Mouse (Mus musculus) liver, embryonic 13.5 days (tissue): ENCODE data around the gene Foxp1. TPM values are rescaled to one million over a fixed set of nuclear protein-coding genes. Genes with fewer than 3 reads are reported as not detected.

ENCODE experiments used
- ATAC-seq: fragments of 200-750 bp; cut with Nextera tagmentation; 2 replicates; pipeline ENCODE4 v1.8.0; 2017; ENCODE audit warnings: low read depth, mild to moderate bottlenecking, moderate number of reproducible peaks, moderate library complexity
- DNase-seq: peaks from one replicate; pipeline ENCODE4 v3.0.0; 2022
- H3K27ac ChIP-seq: fragments of 300-500 bp; sonication (generic); 2 replicates; pipeline ENCODE4 v1.5.1; 2015; ENCODE audit warnings: moderate library complexity, mild to moderate bottlenecking, inconsistent platforms
- H3K27me3 ChIP-seq: fragments of 300-500 bp; sonication (generic); 2 replicates; pipeline ENCODE4 v1.6.1; 2015; ENCODE audit warnings: mild to moderate bottlenecking, inconsistent platforms
- H3K36me3 ChIP-seq: fragments of 300-500 bp; sonication (generic); 2 replicates; pipeline ENCODE4 v1.6.1; 2015; ENCODE audit warnings: mild to moderate bottlenecking, inconsistent platforms
- H3K4me1 ChIP-seq: fragments of 300-500 bp; sonication (generic); replicated peaks from 2 replicates; pipeline ENCODE4 v1.6.1; 2015; ENCODE audit warnings: inconsistent platforms
- H3K4me2 ChIP-seq: fragments of 300-500 bp; sonication (generic); 2 replicates; pipeline ENCODE4 v1.6.1; 2015; ENCODE audit warnings: inconsistent platforms, mild to moderate bottlenecking, moderate library complexity
- H3K4me3 ChIP-seq: fragments of 300-500 bp; sonication (generic); replicated peaks from 2 replicates; pipeline ENCODE4 v1.5.1; 2015; ENCODE audit warnings: mild to moderate bottlenecking, inconsistent platforms
- H3K9ac ChIP-seq: fragments of 300-500 bp; sonication (generic); 2 replicates; pipeline ENCODE4 v1.6.1; 2015; ENCODE audit warnings: mild to moderate bottlenecking, inconsistent platforms
- H3K9me3 ChIP-seq: fragments of 300-500 bp; sonication (generic); replicated peaks from 2 replicates; pipeline ENCODE4 v1.6.1; 2016; ENCODE audit warnings: inconsistent platforms
- WGBS: fragments of 180-500 bp; shearing (Covaris S2); methylation state at CpG from one replicate; pipeline ENCODE4 v1.1.7; 2015; ENCODE audit not compliant: insufficient replicate concordance; 5-methylcytosine and 5-hydroxymethylcytosine counted together
- polyA plus RNA-seq: library from polyadenylated mRNA; unstranded; fragments of >200 nt; fragmentation: Nextera tagmentation; extraction: Ambion mirVana; gene quantifications from 2 replicates; pipeline ENCODE4 v1.2.1, GENCODE M21; 2015

The Foxp1 gene
- polyA plus RNA-seq, 1 experiment from 2014 or later, result 14.2 TPM

DNA sequence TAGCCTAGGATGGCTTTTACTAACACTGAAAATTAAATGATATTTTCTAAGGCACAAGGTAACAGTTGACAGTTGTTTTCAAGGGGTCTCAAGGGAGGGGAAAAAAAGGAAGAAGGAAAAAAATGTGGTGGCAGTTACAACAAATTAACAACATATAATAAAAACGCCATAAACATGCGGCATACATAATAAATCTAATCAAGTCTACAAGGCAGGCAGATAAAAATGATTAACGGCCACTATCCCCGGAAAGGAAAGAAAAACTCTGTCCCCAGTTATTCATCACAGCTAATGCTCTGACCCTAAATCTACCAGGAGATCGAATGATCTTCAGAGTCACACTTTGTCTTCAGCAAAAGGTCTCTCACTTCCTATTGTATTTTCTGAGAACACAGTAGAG, 186.3 kb downstream of the Foxp1 start:
- Histone ChIP-seq H3K4me3 (no peak overlapping the region), H3K9ac (no peak overlapping the region), H3K27ac (no peak overlapping the region), H3K36me3 (no peaks in the 10 kb centered on the region), H3K4me1 (peaks cover 17% of the 10 kb centered on the region), H3K9me3 (no peaks in the 10 kb centered on the region), H3K4me2 (no peak overlapping the region), H3K27me3 (no peaks in the 10 kb centered on the region)
- WGBS, result 59% methylated on average over 5 of the region's 5 CpGs
- ATAC-seq (no peak), DNase-seq (no peak)

DNA sequence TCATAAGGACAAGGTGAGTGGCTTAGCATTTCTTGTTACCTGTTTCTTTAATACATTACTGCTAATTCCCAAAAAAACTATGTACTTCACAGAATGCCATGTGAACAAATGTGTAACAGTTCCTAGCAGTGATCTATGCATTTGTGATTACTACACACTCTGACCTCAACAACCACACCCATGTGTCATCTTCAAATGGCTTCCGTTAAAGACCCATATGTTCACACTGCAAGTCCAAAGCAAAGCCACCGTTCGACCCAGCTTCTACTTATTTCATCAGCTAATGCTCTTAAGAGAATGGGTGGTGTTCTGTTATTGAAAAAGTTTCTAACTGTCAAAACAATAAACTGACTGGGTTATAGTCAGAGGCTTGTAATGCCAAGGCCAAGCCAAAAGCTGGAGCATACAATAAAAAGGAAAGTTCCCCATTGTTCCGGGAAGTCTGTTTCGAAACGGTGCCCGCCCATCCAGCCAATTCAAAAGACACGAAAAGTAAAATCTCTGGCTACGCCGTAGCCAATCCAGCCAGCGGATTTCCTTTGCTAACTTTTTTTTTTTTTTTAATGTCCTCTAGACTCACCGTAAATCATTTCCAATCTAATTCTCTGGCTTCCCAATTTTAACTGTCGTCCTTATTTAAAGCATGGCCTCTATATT, 187.2 kb downstream of the Foxp1 start:
- 71% methylated on average over 13 of the region's 13 CpGs for WGBS
- H3K27ac ChIP-seq, result no peak overlapping the region

GRCm38 (mm10) chr6:99334255-99334654, 188.3 kb downstream of the Foxp1 start:
- peaks cover 13% of the 10 kb centered on the region for H3K4me1 ChIP-seq
- H3K27me3 ChIP-seq, result no peaks in the 10 kb centered on the region
- no peak overlapping the region for H3K9ac ChIP-seq
- no peak overlapping the region for H3K4me3 ChIP-seq
- H3K4me2 ChIP-seq, result no peak overlapping the region
- H3K27ac ChIP-seq, result no peak overlapping the region
- no peak for DNase-seq
- ATAC-seq, result no peak
- WGBS, result 73% methylated on average over 3 of the region's 3 CpGs
- H3K36me3 ChIP-seq, result no peaks in the 10 kb centered on the region
- no peaks in the 10 kb centered on the region for H3K9me3 ChIP-seq

More for the DNA sequence above, 187.2 kb downstream of the Foxp1 start:
- no peak overlapping the region for H3K4me2 ChIP-seq
- no peak for ATAC-seq
- H3K36me3 ChIP-seq, result no peaks in the 10 kb centered on the region
- DNase-seq, result no peak
- H3K4me3 ChIP-seq, result no peak overlapping the region
- H3K9ac ChIP-seq, result no peak overlapping the region
- peaks cover 17% of the 10 kb centered on the region for H3K4me1 ChIP-seq
- H3K27me3 ChIP-seq, result no peaks in the 10 kb centered on the region
- no peaks in the 10 kb centered on the region for H3K9me3 ChIP-seq

- H3K4me3 ChIP-seq, result no peak overlapping the region
- H3K27ac ChIP-seq, result no peak overlapping the region
- ATAC-seq (no peak), DNase-seq (no peak)
- no peaks in the 10 kb centered on the region for H3K9me3 ChIP-seq
- peaks cover 6% of the 10 kb centered on the region for H3K4me1 ChIP-seq
- no peaks in the 10 kb centered on the region for H3K36me3 ChIP-seq
- 76% methylated on average over 5 of the region's 5 CpGs for WGBS
- H3K9ac ChIP-seq, result no peak overlapping the region
- no peak overlapping the region for H3K4me2 ChIP-seq
- no peaks in the 10 kb centered on the region for H3K27me3 ChIP-seq
Measured at GRCm38 (mm10) chr6:99333127-99333526, 189.4 kb downstream of the Foxp1 start.

DNA sequence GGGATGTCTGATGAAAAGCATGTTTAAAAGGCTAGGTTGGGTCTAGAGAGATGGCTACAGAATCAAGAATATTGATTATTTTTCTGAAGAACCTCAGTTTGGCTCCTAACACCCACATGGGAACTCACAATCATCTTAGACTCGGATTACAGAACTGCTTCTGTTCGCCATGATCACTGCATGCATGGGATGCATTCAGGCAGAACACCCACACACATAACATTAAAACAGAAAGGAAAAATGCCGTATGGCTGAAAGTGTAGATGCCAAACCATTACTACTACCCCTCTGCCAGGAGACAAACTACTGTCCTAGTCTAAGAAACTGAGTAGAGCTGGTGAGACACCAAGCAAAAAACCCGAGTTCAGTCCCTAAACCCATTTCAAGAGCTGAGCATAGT, 192.4 kb downstream of the Foxp1 start:
- no peak overlapping the region for H3K27ac ChIP-seq
- ATAC-seq (no peak), DNase-seq (no peak)
- H3K4me2 ChIP-seq, result no peak overlapping the region
- no peaks in the 10 kb centered on the region for H3K9me3 ChIP-seq
- H3K36me3 ChIP-seq, result no peaks in the 10 kb centered on the region
- WGBS, result 68% methylated on average over 4 of the region's 4 CpGs
- no peak overlapping the region for H3K9ac ChIP-seq
- H3K4me3 ChIP-seq, result no peak overlapping the region
- no peaks in the 10 kb centered on the region; the same call in none of the 2 replicates for H3K4me1 ChIP-seq
- no peaks in the 10 kb centered on the region for H3K27me3 ChIP-seq

GRCm38 (mm10) chr6:99328634-99329033, 193.9 kb downstream of the Foxp1 start:
- Histone ChIP-seq H3K4me1 (no peaks in the 10 kb centered on the region; the same call in 1 of the 2 replicates), H3K27me3 (no peaks in the 10 kb centered on the region), H3K4me3 (no peak overlapping the region), H3K36me3 (no peaks in the 10 kb centered on the region), H3K9me3 (no peaks in the 10 kb centered on the region), H3K27ac (no peak overlapping the region), H3K9ac (no peak overlapping the region), H3K4me2 (no peak overlapping the region)
- DNase-seq, result no peak
- no peak for ATAC-seq
- WGBS, result 46% methylated on average over 2 of the region's 2 CpGs

DNA sequence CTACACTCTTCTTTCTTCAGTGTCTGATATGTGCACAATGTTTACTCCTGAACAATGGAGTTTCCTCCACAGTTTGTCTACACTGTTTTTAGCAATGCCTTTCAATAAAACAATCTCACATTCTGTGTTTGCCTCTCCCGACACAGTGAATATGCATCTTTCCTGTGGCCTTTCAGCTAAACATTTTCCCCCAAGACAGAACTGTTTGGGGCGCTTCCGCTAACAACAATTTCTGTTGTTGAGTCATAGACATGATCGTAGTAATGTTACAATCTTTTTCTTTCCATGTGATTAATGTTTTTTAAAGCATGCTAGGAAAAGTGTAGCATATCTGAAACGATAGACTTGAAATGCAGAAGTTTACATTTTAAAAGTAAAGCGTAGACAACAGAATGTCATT, 194.4 kb downstream of the Foxp1 start:
- no peak for ATAC-seq
- DNase-seq, result no peak
- Histone ChIP-seq H3K4me2 (no peak overlapping the region), H3K9ac (no peak overlapping the region), H3K4me1 (no peaks in the 10 kb centered on the region; the same call in 1 of the 2 replicates), H3K4me3 (no peak overlapping the region), H3K27ac (no peak overlapping the region), H3K9me3 (no peaks in the 10 kb centered on the region), H3K27me3 (no peaks in the 10 kb centered on the region), H3K36me3 (no peaks in the 10 kb centered on the region)
- 77% methylated on average over 6 of the region's 6 CpGs for WGBS

DNA sequence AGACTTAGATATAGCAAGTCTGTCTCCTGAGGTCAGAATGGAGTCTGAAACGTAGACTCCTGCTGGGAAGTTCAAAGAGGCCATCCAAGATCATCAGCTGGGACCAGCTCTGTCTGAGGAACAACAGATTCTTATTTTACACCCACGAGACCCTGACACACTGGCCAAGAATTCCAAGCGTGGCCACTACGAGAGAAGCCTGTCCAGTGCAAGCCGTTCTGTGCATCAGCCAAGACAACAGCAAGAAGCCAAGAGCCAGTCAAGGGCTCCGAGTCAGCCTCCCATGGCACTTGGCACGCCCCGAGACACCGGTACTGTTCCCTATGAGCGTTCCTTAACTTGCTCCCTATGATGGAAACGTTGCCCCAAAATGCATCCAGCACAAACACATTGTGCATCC, 194.8 kb downstream of the Foxp1 start:
- Histone ChIP-seq H3K4me2 (no peak overlapping the region), H3K36me3 (no peaks in the 10 kb centered on the region), H3K9ac (no peak overlapping the region), H3K9me3 (no peaks in the 10 kb centered on the region), H3K27me3 (no peaks in the 10 kb centered on the region), H3K4me3 (no peak overlapping the region), H3K27ac (no peak overlapping the region), H3K4me1 (no peaks in the 10 kb centered on the region; the same call in 1 of the 2 replicates)
- ATAC-seq (no peak), DNase-seq (no peak)
- 72% methylated on average over 11 of the region's 11 CpGs for WGBS

DNA sequence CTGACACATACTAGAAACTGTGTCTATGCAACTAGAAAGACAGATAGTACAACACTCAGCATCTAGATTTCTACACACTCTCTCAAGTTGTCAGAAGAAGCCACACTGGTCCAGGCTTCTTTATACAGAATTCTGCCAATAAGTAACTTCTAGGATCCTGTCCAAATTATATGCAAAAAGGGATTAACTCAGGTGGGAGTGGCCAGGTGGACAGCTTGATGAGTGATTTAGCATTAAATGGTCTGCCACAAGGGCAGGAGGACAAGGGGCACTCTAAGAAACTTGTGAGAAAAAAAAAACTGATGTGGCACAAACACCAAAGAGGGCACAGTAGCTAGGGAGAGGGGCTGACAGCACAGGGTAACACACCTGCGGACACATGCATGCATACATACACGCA, 196.6 kb downstream of the Foxp1 start:
- no peak overlapping the region for H3K4me3 ChIP-seq
- ATAC-seq, result no peak
- H3K4me2 ChIP-seq, result no peak overlapping the region
- no peak for DNase-seq
- H3K36me3 ChIP-seq, result no peaks in the 10 kb centered on the region
- no peak overlapping the region for H3K27ac ChIP-seq
- no peaks in the 10 kb centered on the region for H3K9me3 ChIP-seq
- no peak overlapping the region for H3K9ac ChIP-seq
- no peaks in the 10 kb centered on the region for H3K27me3 ChIP-seq
- WGBS, result 85% methylated on average over 2 of the region's 2 CpGs
- H3K4me1 ChIP-seq, result no peaks in the 10 kb centered on the region; the same call in 1 of the 2 replicates

- WGBS, result 69% methylated on average over 5 of the region's 5 CpGs
- Histone ChIP-seq H3K4me3 (no peak overlapping the region), H3K9me3 (no peaks in the 10 kb centered on the region), H3K27me3 (no peaks in the 10 kb centered on the region), H3K36me3 (no peaks in the 10 kb centered on the region), H3K4me2 (no peak overlapping the region), H3K27ac (no peak overlapping the region), H3K4me1 (no peaks in the 10 kb centered on the region; the same call in 1 of the 2 replicates), H3K9ac (no peak overlapping the region)
- DNase-seq (no peak), ATAC-seq (no peak)
Measured at GRCm38 (mm10) chr6:99325461-99325860, 197.1 kb downstream of the Foxp1 start.

DNA sequence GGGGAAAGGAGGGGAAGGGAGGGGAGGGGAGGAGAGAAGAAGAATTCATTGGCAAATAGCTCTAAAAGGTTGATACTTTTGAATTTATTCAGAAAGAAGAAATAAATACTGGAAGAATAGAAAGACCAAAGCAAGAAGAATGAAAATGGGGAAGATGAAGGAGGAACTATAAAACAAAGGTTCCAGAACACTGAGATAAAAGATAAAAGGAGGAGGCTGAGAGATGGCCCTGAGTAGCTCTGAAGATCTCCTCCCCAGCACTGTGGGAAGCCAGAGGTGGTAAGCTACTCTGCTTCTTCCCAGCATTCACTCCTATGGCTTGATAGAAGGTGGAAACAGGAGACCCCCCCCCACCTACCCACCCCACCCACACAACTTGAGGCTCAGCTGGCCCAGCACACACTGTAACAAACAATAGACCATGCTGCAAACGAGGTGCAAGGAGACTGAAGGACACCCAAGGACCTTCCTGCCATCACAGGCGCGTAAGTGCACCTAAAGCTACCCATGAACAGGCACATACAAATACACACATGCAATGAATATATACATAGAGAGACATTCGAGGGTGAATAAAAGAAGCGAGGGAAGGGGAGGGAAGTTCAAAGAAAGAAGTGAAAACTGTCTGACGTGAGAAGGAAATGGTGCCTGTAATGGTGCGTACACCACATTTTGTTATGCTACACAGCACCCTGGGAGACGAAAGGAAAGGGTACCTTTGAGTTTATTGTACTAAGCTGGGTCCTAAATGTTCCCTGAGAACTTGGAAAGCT, 200.2 kb downstream of the Foxp1 start:
- ATAC-seq (no peak), DNase-seq (no peak)
- Histone ChIP-seq H3K27me3 (no peaks in the 10 kb centered on the region), H3K9ac (no peak overlapping the region), H3K4me3 (no peak overlapping the region), H3K36me3 (no peaks in the 10 kb centered on the region), H3K4me2 (no peak overlapping the region), H3K9me3 (no peaks in the 10 kb centered on the region), H3K27ac (no peak overlapping the region), H3K4me1 (no peaks in the 10 kb centered on the region)
- WGBS, result 67% methylated on average over 8 of the region's 8 CpGs

DNA sequence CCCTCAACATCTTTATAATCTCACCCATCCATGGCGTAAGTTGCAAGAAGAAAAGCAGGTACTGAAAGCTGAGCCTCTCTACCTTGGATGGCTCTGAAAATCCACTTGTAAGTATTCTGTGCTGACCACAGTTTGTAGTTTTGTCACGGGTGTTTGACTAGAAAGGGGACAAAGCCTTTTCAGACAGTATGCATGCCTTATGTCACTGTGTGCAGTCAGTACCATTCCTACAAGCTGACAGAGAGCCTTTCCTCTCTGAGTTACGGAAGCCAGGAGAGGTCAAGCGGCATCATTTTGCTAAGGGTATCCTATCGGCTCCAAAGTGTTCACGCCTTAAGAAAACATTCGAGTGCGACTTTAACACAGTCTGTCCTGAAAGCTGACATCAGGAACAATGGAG, 202.1 kb downstream of the Foxp1 start:
- Histone ChIP-seq H3K4me1 (no peaks in the 10 kb centered on the region), H3K4me3 (no peak overlapping the region), H3K27ac (no peak overlapping the region), H3K36me3 (no peaks in the 10 kb centered on the region), H3K4me2 (no peak overlapping the region), H3K27me3 (no peaks in the 10 kb centered on the region), H3K9me3 (no peaks in the 10 kb centered on the region), H3K9ac (no peak overlapping the region)
- 78% methylated on average over 8 of the region's 8 CpGs for WGBS
- DNase-seq (no peak), ATAC-seq (no peak)
